Mouse (Mus musculus) macrophage (primary cell): ENCODE results near the gene Cinp. TPM values are rescaled to one million over a fixed set of nuclear protein-coding genes. Genes with fewer than 3 reads are reported as not detected.

Source experiments
- H3K27ac ChIP-seq: fragments of 350-480 bp; formaldehyde crosslinking; 2 replicates; pipeline ENCODE4 v1.9.0; 2021
- H3K36me3 ChIP-seq: fragments of 350-480 bp; formaldehyde crosslinking; 2 replicates; pipeline ENCODE4 v1.9.0; 2021; ENCODE audit errors: inconsistent target
- H3K4me3 ChIP-seq: fragments of 350-480 bp; formaldehyde crosslinking; 2 replicates; pipeline ENCODE4 v1.9.0; 2021; ENCODE audit errors: inconsistent target
- H3K79me2 ChIP-seq: fragments of 350-480 bp; formaldehyde crosslinking; 2 replicates; pipeline ENCODE4 v1.9.0; 2021; ENCODE audit errors: inconsistent target
- WGBS: methylation state at CpG from one replicate; pipeline ENCODE4 v1.1.7; 2026; ENCODE audit warnings: inconsistent platforms; ENCODE audit not compliant: missing documents; 5-methylcytosine and 5-hydroxymethylcytosine counted together
- polyA plus RNA-seq: library from polyadenylated mRNA; stranded (reverse); fragments of 250-400 nt; gene quantifications from 3 replicates; pipeline ENCODE4 v1.2.4, GENCODE M21; 2018; ENCODE audit warnings: inconsistent platforms

The Cinp gene
- polyA plus RNA-seq, 1 experiment from 2014 or later: 41.8 TPM

GRCm38 (mm10) chr12:110835182-110835581, 53.8 kb downstream of the Cinp start:
- no peak overlapping the region for H3K4me3 ChIP-seq
- no peaks in the 10 kb centered on the region for H3K36me3 ChIP-seq
- no peaks in the 10 kb centered on the region for H3K79me2 ChIP-seq
- 95% methylated on average over 3 of the region's 3 CpGs for WGBS
- no peak overlapping the region for H3K27ac ChIP-seq

GRCm38 (mm10) chr12:110830293-110831024, 58.5 kb downstream of the Cinp start:
- Histone ChIP-seq H3K36me3 (no peaks in the 10 kb centered on the region), H3K79me2 (no peaks in the 10 kb centered on the region), H3K4me3 (no peak overlapping the region), H3K27ac (no peak overlapping the region)
- 88% methylated on average over 7 of the region's 11 CpGs for WGBS

DNA sequence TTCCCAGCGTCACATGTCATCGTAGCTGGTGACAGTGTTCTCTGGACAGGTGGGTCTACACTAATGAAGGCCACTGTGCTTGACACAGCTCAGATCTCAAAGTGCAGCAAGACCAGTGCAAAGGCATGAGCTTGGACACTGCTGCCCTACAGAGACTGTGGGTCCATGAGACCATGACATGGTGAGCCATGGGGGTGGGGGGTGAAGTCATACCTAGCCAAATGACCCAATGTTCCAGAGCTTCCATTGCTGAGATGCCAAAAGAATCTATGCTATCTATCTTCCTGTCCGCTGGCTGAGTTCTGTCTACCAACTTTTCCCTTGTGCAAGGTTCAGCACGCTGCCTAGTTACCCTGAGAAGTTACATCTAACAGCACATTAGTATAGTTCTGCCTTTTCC, 60.0 kb downstream of the Cinp start:
- Histone ChIP-seq H3K4me3 (no peak overlapping the region), H3K36me3 (no peaks in the 10 kb centered on the region), H3K27ac (no peak overlapping the region), H3K79me2 (no peaks in the 10 kb centered on the region)
- WGBS: 93% methylated on average over 4 of the region's 4 CpGs

Other genes starting within 250 kb of the Cinp start
- gene 1700001K19Rik, start 206.5 kb downstream of the Cinp start, polyA plus RNA-seq: not detected in 3 replicates
- gene Hsp90aa1, start 186.4 kb downstream of the Cinp start, polyA plus RNA-seq: 118 to 318 TPM (median 290 TPM) in 3 replicates
- gene Wdr20, start 151.2 kb downstream of the Cinp start, polyA plus RNA-seq: 20.2 to 22.2 TPM (median 20.6 TPM) in 3 replicates
- 0.96 to 4.8 TPM (median 3.3 TPM) in 3 replicates for gene Mok, start 48.2 kb downstream of the Cinp start, polyA plus RNA-seq
- 7.8 to 12.1 TPM (median 10.8 TPM) in 3 replicates for gene Zfp839, start 38.9 kb downstream of the Cinp start, polyA plus RNA-seq
- 6.3 to 9.4 TPM (median 7.8 TPM) in 3 replicates for gene Tecpr2, start 119 bp upstream of the Cinp start, polyA plus RNA-seq
- gene Ankrd9, start 89.9 kb upstream of the Cinp start, polyA plus RNA-seq: 0.77 to 4.1 TPM (median 2.4 TPM) in 3 replicates
- 22.6 to 25.5 TPM (median 23.9 TPM) in 3 replicates for gene Rcor1, start 150.2 kb upstream of the Cinp start, polyA plus RNA-seq